Mouse (Mus musculus): ENCODE data around the gene Cacna1s. TPM values are rescaled to one million over a fixed set of nuclear protein-coding genes. Genes with fewer than 3 reads are reported as not detected.
A peak's percentile ranks its signal among the peaks of the same experiment; 100 is the strongest.

The Cacna1s gene
- total and polyA plus RNA-seq, 2 experiments from 2014 or later = 0.57 to 0.71 TPM

- H3K9me3 ChIP-seq (ENCODE audit: low read length) = no peaks in the 10 kb centered on the region
- no peak overlapping the region for H3K9ac ChIP-seq (replicated peaks; ENCODE audit: low read length, poor library complexity, severe bottlenecking)
- no peak overlapping the region for H3K4me2 ChIP-seq (ENCODE audit: low read depth, low read length, poor library complexity, severe bottlenecking)
- no peaks in the 10 kb centered on the region for H3K36me3 ChIP-seq (ENCODE audit: insufficient read depth, low read length)
- ATAC-seq (ENCODE audit: low FRiP score) = no peak
- no peak overlapping the region for H3K4me3 ChIP-seq (ENCODE audit: low read depth, low read length)
- no peak for DNase-seq (ENCODE audit: low spot score)
- no peak for TF ChIP-seq CTCF (IDR thresholded peaks at IDR 0.05)
- no peak overlapping the region for H3K27ac ChIP-seq (ENCODE audit: low read depth, low read length)
- H3K27me3 ChIP-seq (ENCODE audit: insufficient read depth, low read length) = no peaks in the 10 kb centered on the region
- peaks cover 6% of the 10 kb centered on the region; the same call in 1 of the 2 replicates for H3K4me1 ChIP-seq (ENCODE audit: insufficient read depth, low read length)
- WGBS = 46% methylated on average over 3 of the region's 3 CpGs
These were observed 6.0 kb downstream of the Cacna1s start for GRCm38 (mm10) chr1:136058594-136058993.

- ATAC-seq (ENCODE audit: low FRiP score) = 0 out of 2 replicates have a peak, but pooled peaks have one; percentile 35
- H3K9me3 ChIP-seq (ENCODE audit: low read length) = no peaks in the 10 kb centered on the region
- peak; percentile 40 for DNase-seq (ENCODE audit: low spot score)
- whole genome bisulfite sequencing = 49% methylated on average over 9 of the region's 9 CpGs
- peaks cover under 1% of the 10 kb centered on the region; the same call in 1 of the 2 replicates for H3K4me1 ChIP-seq (ENCODE audit: insufficient read depth, low read length)
- no peak overlapping the region for H3K27ac ChIP-seq (ENCODE audit: low read depth, low read length)
- TF ChIP-seq CTCF (IDR thresholded peaks at IDR 0.05) = no peak
- no peak overlapping the region for H3K4me3 ChIP-seq (ENCODE audit: low read depth, low read length)
- no peaks in the 10 kb centered on the region for H3K27me3 ChIP-seq (ENCODE audit: insufficient read depth, low read length)
- H3K36me3 ChIP-seq (ENCODE audit: insufficient read depth, low read length) = no peaks in the 10 kb centered on the region
- no peak overlapping the region for H3K9ac ChIP-seq (replicated peaks; ENCODE audit: low read length, poor library complexity, severe bottlenecking)
- no peak overlapping the region for H3K4me2 ChIP-seq (ENCODE audit: low read depth, low read length, poor library complexity, severe bottlenecking)
These were observed 8.7 kb downstream of the Cacna1s start for GRCm38 (mm10) chr1:136061041-136061789.

DNA sequence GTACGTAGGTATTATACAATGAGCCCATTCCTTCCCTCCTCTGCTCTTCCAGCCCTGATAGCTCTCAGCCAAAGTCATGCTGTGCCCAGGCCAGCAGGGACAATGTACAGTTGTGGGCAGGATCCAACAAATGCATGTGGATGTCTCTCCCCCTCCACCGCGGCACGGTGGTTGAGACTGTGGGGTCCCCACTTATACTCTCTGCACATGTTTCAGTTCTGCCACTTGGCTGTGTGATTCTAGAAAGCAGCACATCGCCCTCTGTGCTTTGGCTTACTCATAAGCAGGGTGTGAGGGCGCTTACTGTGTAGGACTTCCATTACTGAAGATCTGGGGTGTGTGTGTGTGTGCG, 9.2 kb downstream of the Cacna1s start:
- DNase-seq (ENCODE audit: low spot score) (peak; percentile 30), ATAC-seq (ENCODE audit: low FRiP score) (peak; percentile 20; the same call in 1 of the 2 replicates)
- Histone ChIP-seq H3K27ac (ENCODE audit: low read depth, low read length) (no peak overlapping the region), H3K4me1 (ENCODE audit: insufficient read depth, low read length) (no peaks in the 10 kb centered on the region), H3K4me2 (ENCODE audit: low read depth, low read length, poor library complexity, severe bottlenecking) (no peak overlapping the region), H3K9me3 (ENCODE audit: low read length) (no peaks in the 10 kb centered on the region), H3K36me3 (ENCODE audit: insufficient read depth, low read length) (no peaks in the 10 kb centered on the region), H3K9ac (replicated peaks; ENCODE audit: low read length, poor library complexity, severe bottlenecking) (no peak overlapping the region), H3K4me3 (ENCODE audit: low read depth, low read length) (no peak overlapping the region), H3K27me3 (ENCODE audit: insufficient read depth, low read length) (no peaks in the 10 kb centered on the region)
- TF ChIP-seq CTCF (IDR thresholded peaks at IDR 0.05) = no peak
- 71% methylated on average over 7 of the region's 7 CpGs for WGBS

GRCm38 (mm10) chr1:136063991-136064390, 11.4 kb downstream of the Cacna1s start:
- no peak overlapping the region for H3K4me3 ChIP-seq (ENCODE audit: low read depth, low read length)
- no peak for TF ChIP-seq CTCF (IDR thresholded peaks at IDR 0.05)
- no peaks in the 10 kb centered on the region for H3K9me3 ChIP-seq (ENCODE audit: low read length)
- DNase-seq (ENCODE audit: low spot score) = no peak
- H3K36me3 ChIP-seq (ENCODE audit: insufficient read depth, low read length) = no peaks in the 10 kb centered on the region
- 72% methylated on average over 5 of the region's 5 CpGs for WGBS
- H3K4me2 ChIP-seq (ENCODE audit: low read depth, low read length, poor library complexity, severe bottlenecking) = no peak overlapping the region
- H3K9ac ChIP-seq (replicated peaks; ENCODE audit: low read length, poor library complexity, severe bottlenecking) = no peak overlapping the region
- H3K27ac ChIP-seq (ENCODE audit: low read depth, low read length) = no peak overlapping the region
- no peak for ATAC-seq (ENCODE audit: low FRiP score)
- H3K4me1 ChIP-seq (ENCODE audit: insufficient read depth, low read length) = no peaks in the 10 kb centered on the region
- H3K27me3 ChIP-seq (ENCODE audit: insufficient read depth, low read length) = no peaks in the 10 kb centered on the region

GRCm38 (mm10) chr1:136066621-136067020, 14.1 kb downstream of the Cacna1s start:
- no peaks in the 10 kb centered on the region for H3K9me3 ChIP-seq (ENCODE audit: low read length)
- H3K27ac ChIP-seq (ENCODE audit: low read depth, low read length) = no peak overlapping the region
- H3K4me3 ChIP-seq (ENCODE audit: low read depth, low read length) = no peak overlapping the region
- 54% methylated on average over 1 of the region's 1 CpGs for WGBS
- no peak for ATAC-seq (ENCODE audit: low FRiP score)
- no peaks in the 10 kb centered on the region for H3K27me3 ChIP-seq (ENCODE audit: insufficient read depth, low read length)
- no peaks in the 10 kb centered on the region for H3K36me3 ChIP-seq (ENCODE audit: insufficient read depth, low read length)
- H3K4me1 ChIP-seq (ENCODE audit: insufficient read depth, low read length) = no peaks in the 10 kb centered on the region
- H3K4me2 ChIP-seq (ENCODE audit: low read depth, low read length, poor library complexity, severe bottlenecking) = no peak overlapping the region
- no peak for TF ChIP-seq CTCF (IDR thresholded peaks at IDR 0.05)
- no peak overlapping the region for H3K9ac ChIP-seq (replicated peaks; ENCODE audit: low read length, poor library complexity, severe bottlenecking)
- no peak for DNase-seq (ENCODE audit: low spot score)

DNA sequence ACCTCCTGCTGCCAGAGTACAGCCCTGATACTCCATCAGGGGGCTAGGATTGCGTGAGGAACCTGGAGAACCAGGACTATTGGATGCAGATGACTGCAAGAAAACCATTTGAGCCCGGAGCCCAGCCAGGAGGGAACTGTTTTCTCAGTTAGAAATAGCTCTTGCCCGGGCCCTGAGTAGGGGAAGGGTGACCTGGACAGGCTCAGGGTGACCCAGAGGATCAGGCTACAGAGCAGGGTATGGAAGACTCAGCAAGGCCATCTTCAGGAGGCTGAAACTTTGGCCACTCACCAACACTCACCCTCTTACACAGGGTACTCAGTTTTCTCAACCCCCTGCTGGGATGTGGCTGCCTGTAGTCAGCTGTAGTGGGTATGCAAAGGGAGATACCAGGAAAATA, 15.0 kb downstream of the Cacna1s start:
- H3K27me3 ChIP-seq (ENCODE audit: insufficient read depth, low read length) = no peaks in the 10 kb centered on the region
- TF ChIP-seq CTCF (IDR thresholded peaks at IDR 0.05) = no peak
- H3K9me3 ChIP-seq (ENCODE audit: low read length) = no peaks in the 10 kb centered on the region
- DNase-seq (ENCODE audit: low spot score) (no peak), ATAC-seq (ENCODE audit: low FRiP score) (no peak)
- H3K36me3 ChIP-seq (ENCODE audit: insufficient read depth, low read length) = no peaks in the 10 kb centered on the region
- H3K27ac ChIP-seq (ENCODE audit: low read depth, low read length) = no peak overlapping the region
- WGBS = 48% methylated on average over 3 of the region's 3 CpGs
- no peak overlapping the region for H3K4me2 ChIP-seq (ENCODE audit: low read depth, low read length, poor library complexity, severe bottlenecking)
- H3K4me3 ChIP-seq (ENCODE audit: low read depth, low read length) = no peak overlapping the region
- H3K9ac ChIP-seq (replicated peaks; ENCODE audit: low read length, poor library complexity, severe bottlenecking) = no peak overlapping the region
- H3K4me1 ChIP-seq (ENCODE audit: insufficient read depth, low read length) = no peaks in the 10 kb centered on the region

Data from midbrain, postnatal 0 days (tissue).